Mouse (Mus musculus) olfactory bulb, adult 2 months (tissue): Measurements from ENCODE around the gene Mtx1.

Source experiments
- CTCF ChIP-seq: fragments of 200-500 bp; IDR thresholded peaks from 2 replicates; pipeline ENCODE4 v1.5.1; 2012; ENCODE audit warnings: low read depth, mild to moderate bottlenecking, low read length, moderate library complexity; ENCODE audit not compliant: insufficient read depth
- POLR2A ChIP-seq: fragments of 200-500 bp; IDR thresholded peaks from 2 replicates; pipeline ENCODE4 v1.6.1; 2012; ENCODE audit warnings: mild to moderate bottlenecking, low read depth, low read length, moderate library complexity; ENCODE audit not compliant: insufficient read depth

GRCm38 (mm10) chr3:89232614-89233013 lies 5.7 kb upstream of the Mtx1 start:
- TF ChIP-seq CTCF: no peak
- no peak for TF ChIP-seq POLR2A
